Mouse (Mus musculus) kidney, embryonic 16.5 days (tissue): ENCODE measurements around the gene Gm15217. TPM values are rescaled to one million over a fixed set of nuclear protein-coding genes. Genes with fewer than 3 reads are reported as not detected.

Source experiments
- ATAC-seq: fragments of 200-750 bp; cut with Nextera tagmentation; 2 replicates; pipeline ENCODE4 v1.8.0; 2017; ENCODE audit warnings: moderate TSS enrichment; ENCODE audit not compliant: low FRiP score, low TSS enrichment
- H3K27ac ChIP-seq: fragments of 300-500 bp; sonication (generic); 2 replicates; pipeline ENCODE4 v1.5.1; 2014; ENCODE audit warnings: low read length
- H3K27me3 ChIP-seq: fragments of 300-500 bp; sonication (generic); 2 replicates; pipeline ENCODE4 v1.6.1; 2014; ENCODE audit warnings: low read length, control low read depth, mixed read lengths; ENCODE audit not compliant: insufficient read depth
- H3K36me3 ChIP-seq: fragments of 300-500 bp; sonication (generic); 2 replicates; pipeline ENCODE4 v1.6.1; 2014; ENCODE audit warnings: low read length, control low read depth, mixed read lengths; ENCODE audit not compliant: insufficient read depth
- H3K4me1 ChIP-seq: fragments of 300-500 bp; sonication (generic); 2 replicates; pipeline ENCODE4 v1.6.1; 2014; ENCODE audit warnings: low read length, control low read depth, mixed read lengths; ENCODE audit not compliant: insufficient read depth
- H3K4me2 ChIP-seq: fragments of 300-500 bp; sonication (generic); replicated peaks from 2 replicates; pipeline ENCODE4 v1.6.1; 2014; ENCODE audit warnings: low read depth, low read length
- H3K4me3 ChIP-seq: fragments of 300-500 bp; sonication (generic); 2 replicates; pipeline ENCODE4 v1.5.1; 2014; ENCODE audit warnings: mild to moderate bottlenecking, low read length
- H3K9ac ChIP-seq: fragments of 300-500 bp; sonication (generic); replicated peaks from 2 replicates; pipeline ENCODE4 v1.6.1; 2014; ENCODE audit warnings: low read length
- H3K9me3 ChIP-seq: fragments of 300-500 bp; sonication (generic); 2 replicates; pipeline ENCODE4 v1.6.1; 2016; ENCODE audit warnings: low read length, control low read depth
- WGBS: fragments of 180-500 bp; shearing (Covaris S2); extraction: QIAGEN DNeasy Blood & Tissue Kit; methylation state at CpG from one replicate; pipeline ENCODE4 v1.1.7; 2014; 5-methylcytosine and 5-hydroxymethylcytosine counted together
- polyA plus RNA-seq: library from polyadenylated mRNA; unstranded; fragments of >200 nt; fragmentation: Nextera tagmentation; extraction: Ambion mirVana; gene quantifications from 2 replicates; pipeline ENCODE4 v1.2.1, GENCODE M21; 2015

Gm15217 gene
- polyA plus RNA-seq, 1 experiment from 2014 or later = 2.6 TPM

DNA sequence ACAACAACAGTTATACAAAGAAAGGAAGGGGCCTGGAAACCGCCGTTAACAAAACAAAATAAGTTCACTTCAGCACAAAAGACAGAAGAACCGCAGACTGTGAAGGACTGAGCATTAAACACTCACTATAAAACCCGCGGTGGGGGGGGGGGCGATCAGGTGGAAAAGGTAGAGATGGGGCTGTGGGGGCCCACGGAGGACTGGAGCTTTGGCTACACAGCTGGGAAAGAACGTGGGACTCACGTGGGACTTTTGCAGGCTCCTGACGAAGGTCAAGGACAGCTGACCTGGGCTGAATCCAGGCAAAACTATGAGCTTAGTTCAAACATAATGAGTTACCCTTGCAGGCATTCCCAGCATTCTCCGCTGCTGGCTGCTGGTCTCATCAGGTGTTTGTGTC, 40.1 kb downstream of the Gm15217 start:
- 39% methylated on average over 11 of the region's 11 CpGs for WGBS
- no peak for ATAC-seq
- H3K4me1 ChIP-seq = peaks cover 11% of the 10 kb centered on the region; the same call in 1 of the 2 replicates

DNA sequence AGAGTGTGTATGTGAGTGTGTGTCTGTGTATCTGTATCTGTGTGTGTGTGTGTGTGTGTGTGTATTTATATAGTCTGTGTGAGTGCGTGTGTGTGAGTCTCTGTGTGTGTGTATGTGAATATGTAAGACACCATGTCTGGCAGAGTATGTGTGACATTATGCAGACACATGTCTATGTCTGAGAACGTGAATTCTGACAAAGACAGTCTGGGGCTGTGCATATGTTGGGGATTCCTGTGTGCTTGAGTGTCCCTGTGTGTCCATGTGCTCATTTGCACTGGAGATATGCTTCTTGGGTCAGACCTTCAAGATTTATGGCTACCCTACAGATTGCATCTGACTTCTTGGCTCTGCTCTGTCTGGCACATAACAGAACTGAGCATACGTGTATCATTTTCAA, 42.6 kb downstream of the Gm15217 start:
- peaks cover 11% of the 10 kb centered on the region; the same call in 1 of the 2 replicates for H3K4me1 ChIP-seq
- no peak overlapping the region for H3K4me3 ChIP-seq
- H3K4me2 ChIP-seq = no peak overlapping the region
- H3K27ac ChIP-seq = no peak overlapping the region
- peaks cover 4% of the 10 kb centered on the region; the same call in 1 of the 2 replicates for H3K9me3 ChIP-seq
- H3K9ac ChIP-seq = no peak overlapping the region
- no peaks in the 10 kb centered on the region for H3K36me3 ChIP-seq
- no peak for ATAC-seq
- H3K27me3 ChIP-seq = no peaks in the 10 kb centered on the region
- 70% methylated on average over 3 of the region's 3 CpGs for WGBS

More for the DNA sequence above, 40.1 kb downstream of the Gm15217 start:
- Histone ChIP-seq H3K27ac (no peak overlapping the region), H3K36me3 (no peaks in the 10 kb centered on the region), H3K9ac (no peak overlapping the region), H3K4me2 (no peak overlapping the region), H3K4me3 (no peak overlapping the region), H3K9me3 (peaks cover 4% of the 10 kb centered on the region; the same call in 1 of the 2 replicates), H3K27me3 (no peaks in the 10 kb centered on the region)

DNA sequence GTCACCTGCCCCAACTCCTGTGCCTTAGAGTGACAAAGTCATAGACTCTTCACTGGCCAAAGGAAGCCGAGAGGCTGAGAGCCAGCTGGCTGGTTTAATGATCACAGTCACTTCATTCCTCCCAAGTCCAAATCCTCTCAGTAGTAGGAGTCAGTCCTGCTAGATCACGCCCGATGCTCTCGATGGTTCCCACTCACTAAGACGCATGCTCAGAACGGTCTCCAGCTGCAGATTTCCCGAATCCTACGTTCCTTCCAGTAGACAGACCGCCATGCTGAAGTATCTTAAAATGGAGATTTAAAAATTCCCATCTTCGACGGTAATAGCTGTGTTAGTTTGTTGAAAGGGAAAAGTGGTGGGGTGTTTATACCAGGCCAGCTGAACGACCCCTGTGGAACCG, 48.0 kb downstream of the Gm15217 start:
- WGBS = 94% methylated on average over 13 of the region's 13 CpGs
- no peak overlapping the region for H3K4me2 ChIP-seq

GRCm38 (mm10) chr14:46430231-46430630, 51.0 kb downstream of the Gm15217 start:
- ATAC-seq = no peak
- H3K27me3 ChIP-seq = no peaks in the 10 kb centered on the region
- no peak overlapping the region for H3K27ac ChIP-seq
- no peaks in the 10 kb centered on the region for H3K36me3 ChIP-seq
- H3K9me3 ChIP-seq = peaks cover 4% of the 10 kb centered on the region; the same call in 1 of the 2 replicates
- H3K4me1 ChIP-seq = no peaks in the 10 kb centered on the region
- H3K4me2 ChIP-seq = no peak overlapping the region
- WGBS = 97% methylated on average over 5 of the region's 5 CpGs
- H3K9ac ChIP-seq = no peak overlapping the region
- no peak overlapping the region for H3K4me3 ChIP-seq

More for the DNA sequence above, 48.0 kb downstream of the Gm15217 start:
- no peak overlapping the region for H3K27ac ChIP-seq
- no peaks in the 10 kb centered on the region for H3K36me3 ChIP-seq
- no peak overlapping the region for H3K9ac ChIP-seq
- no peak overlapping the region for H3K4me3 ChIP-seq
- peaks cover 4% of the 10 kb centered on the region; the same call in 1 of the 2 replicates for H3K9me3 ChIP-seq
- no peak for ATAC-seq
- no peaks in the 10 kb centered on the region for H3K4me1 ChIP-seq
- no peaks in the 10 kb centered on the region for H3K27me3 ChIP-seq

Other genes starting within 250 kb of the Gm15217 start
- gene Bmp4, start 11.3 kb downstream of the Gm15217 start, polyA plus RNA-seq = 43.0 and 43.3 TPM in 2 replicates